In the genomic region with DNA sequence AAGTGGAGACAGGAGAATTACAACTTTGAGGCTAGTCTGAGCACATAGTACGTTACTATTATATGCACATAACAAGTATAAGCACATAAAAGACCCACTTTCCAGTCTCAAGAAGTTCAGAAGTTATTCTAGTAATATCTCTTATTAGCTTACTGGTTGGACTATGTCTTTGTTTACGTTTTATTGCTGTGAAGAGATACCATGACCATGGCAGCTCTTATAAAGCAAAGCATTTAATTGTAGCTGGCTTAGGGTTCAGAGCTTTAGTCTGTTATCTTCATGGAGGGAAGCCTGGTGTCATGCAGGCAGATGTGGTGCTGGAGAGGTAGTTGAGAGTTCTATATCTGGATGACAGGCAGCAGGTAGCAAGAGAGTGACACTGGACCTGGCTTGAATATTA, we compare ENCODE assay signal across 23 mouse cellular contexts.
DNase-seq lines count a peak whose midpoint lies in the region; ATAC-seq and TF ChIP-seq lines count a peak whose summit lies in the region.
"Had no signal": no experiment of that assay in that cellular context is flagged by ENCODE, and none has a peak within 500 bp of the region (broad histone marks: within the 10 kb centered on the region; RNA-seq: fewer than 3 reads in every experiment).

No protein-coding gene starts in this region.

- WGBS in heart, embryonic 15.5 days = 85% methylated on average over 2 of the region's 2 CpGs
- WGBS in liver, postnatal 0 days (ENCODE audit: insufficient replicate concordance) = 77% methylated on average over 2 of the region's 2 CpGs
- 39% methylated on average over 2 of the region's 2 CpGs for WGBS in intestine, postnatal 0 days
- 95% methylated on average over 2 of the region's 2 CpGs for WGBS in macrophage (ENCODE audit: missing documents)
- WGBS in hindbrain, postnatal 0 days = 91% methylated on average over 2 of the region's 2 CpGs

- H3K79me2 ChIP-seq in macrophage (ENCODE audit: inconsistent target) = no peaks in the 10 kb centered on the region

- DNase-seq in heart, postnatal 4 days = no peak
- no peak for DNase-seq in liver, postnatal 0 days
- DNase-seq in liver = no peak
- no peak for DNase-seq in hindbrain, postnatal 0 days (ENCODE audit: low spot score)
- DNase-seq: adrenal gland, adult 2 months; adrenal gland, postnatal 10 days; adrenal gland, postnatal 25 days; cerebellum, adult 11 months; cerebellum, adult 18-20 months; cerebellum, adult 8-10 months; cerebellum, adult 9-11 months; cerebellum, postnatal 14 days; cerebellum, postnatal 36 days; embryo, embryonic 11 days had no signal

- TF ChIP-seq EP300 in liver, postnatal 0 days (IDR thresholded peaks at IDR 0.05; ENCODE audit: low read depth) = no peak

- ATAC-seq in heart, embryonic 15.5 days (replicated peaks; ENCODE audit: insufficient number of reproducible peaks, insufficient read depth, low FRiP score, low read depth) = no peak
- no peak for ATAC-seq in liver, postnatal 0 days
- peak; percentile 62 for ATAC-seq in intestine, postnatal 0 days
- no peak for ATAC-seq in hindbrain, postnatal 0 days
- ATAC-seq: forebrain, embryonic 14.5 days had no signal

- peak overlapping the region; percentile 12; the same call in 1 of the 2 replicates for H3K27ac ChIP-seq in heart, embryonic 15.5 days
- 0 out of 2 replicates have a peak overlapping the region, but pooled peaks have one; percentile 13 for H3K27ac ChIP-seq in liver, postnatal 0 days (ENCODE audit: low read depth)
- H3K27ac ChIP-seq in intestine, postnatal 0 days (ENCODE audit: low read depth, low read length) = no peak overlapping the region
- peak overlapping the region; percentile 81; the same call in 1 of the 2 replicates for H3K27ac ChIP-seq in macrophage
- no peak overlapping the region for H3K27ac ChIP-seq in hindbrain, postnatal 0 days
- H3K27ac ChIP-seq: embryonic facial prominence, embryonic 13.5 days; embryonic facial prominence, embryonic 15.5 days; forebrain, embryonic 10.5 days; forebrain, embryonic 12.5 days had no signal

- peaks cover 7% of the 10 kb centered on the region for H3K4me1 ChIP-seq in heart, embryonic 15.5 days (replicated peaks)
- H3K4me1 ChIP-seq in liver, postnatal 0 days (ENCODE audit: insufficient read depth) = 0 out of 2 replicates have a peak, but pooled peaks cover 6% of the 10 kb centered on the region
- H3K4me1 ChIP-seq in intestine, postnatal 0 days (replicated peaks; ENCODE audit: control insufficient read depth, insufficient read depth, low read length) = 0 out of 2 replicates have a peak, but pooled peaks cover 3% of the 10 kb centered on the region
- H3K4me1 ChIP-seq in hindbrain, postnatal 0 days (ENCODE audit: insufficient read depth, low read length) = no peaks in the 10 kb centered on the region
- H3K4me1 ChIP-seq: embryonic facial prominence, embryonic 13.5 days; embryonic facial prominence, embryonic 15.5 days had no signal

- H3K4me3 ChIP-seq in heart, embryonic 15.5 days = no peak overlapping the region
- H3K4me3 ChIP-seq in liver, postnatal 0 days (ENCODE audit: low read depth, low read length) = no peak overlapping the region
- H3K4me3 ChIP-seq in intestine, postnatal 0 days (ENCODE audit: low read depth, low read length) = no peak overlapping the region
- no peak overlapping the region for H3K4me3 ChIP-seq in macrophage (ENCODE audit: inconsistent target)
- H3K4me3 ChIP-seq in hindbrain, postnatal 0 days (ENCODE audit: low read length) = no peak overlapping the region
- H3K4me3 ChIP-seq: embryonic facial prominence, embryonic 13.5 days; embryonic facial prominence, embryonic 15.5 days; erythroblast, embryonic 14.5 days; forebrain, embryonic 10.5 days; forebrain, embryonic 12.5 days had no signal

- H3K9ac ChIP-seq in heart, embryonic 15.5 days = no peak overlapping the region
- no peak overlapping the region for H3K9ac ChIP-seq in liver, postnatal 0 days (replicated peaks)
- H3K9ac ChIP-seq in intestine, postnatal 0 days (ENCODE audit: low read depth, low read length) = no peak overlapping the region
- H3K9ac ChIP-seq in hindbrain, postnatal 0 days (replicated peaks; ENCODE audit: low read length) = no peak overlapping the region
- H3K9ac ChIP-seq: embryonic facial prominence, embryonic 13.5 days; embryonic facial prominence, embryonic 15.5 days; forebrain, embryonic 12.5 days had no signal

- H3K36me3 ChIP-seq in heart, embryonic 15.5 days = no peaks in the 10 kb centered on the region
- H3K36me3 ChIP-seq in liver, postnatal 0 days (replicated peaks; ENCODE audit: insufficient read depth, low read length) = no peaks in the 10 kb centered on the region
- no peaks in the 10 kb centered on the region for H3K36me3 ChIP-seq in intestine, postnatal 0 days (ENCODE audit: control insufficient read depth, insufficient read depth)
- H3K36me3 ChIP-seq in macrophage (ENCODE audit: inconsistent target) = no peaks in the 10 kb centered on the region
- H3K36me3 ChIP-seq in hindbrain, postnatal 0 days (ENCODE audit: insufficient read depth, low read length) = no peaks in the 10 kb centered on the region
- H3K36me3 ChIP-seq: embryonic facial prominence, embryonic 13.5 days; embryonic facial prominence, embryonic 15.5 days; forebrain, embryonic 10.5 days; forebrain, embryonic 12.5 days had no signal

- H3K4me2 ChIP-seq in heart, embryonic 15.5 days = no peak overlapping the region
- H3K4me2 ChIP-seq in liver, postnatal 0 days (ENCODE audit: low read depth, low read length) = no peak overlapping the region
- H3K4me2 ChIP-seq in intestine, postnatal 0 days (replicated peaks; ENCODE audit: low read depth) = no peak overlapping the region
- no peak overlapping the region for H3K4me2 ChIP-seq in hindbrain, postnatal 0 days (ENCODE audit: low read depth, low read length)
- H3K4me2 ChIP-seq: embryonic facial prominence, embryonic 13.5 days; embryonic facial prominence, embryonic 15.5 days; forebrain, embryonic 12.5 days had no signal

- no peak for TF ChIP-seq CTCF in liver, postnatal 0 days (IDR thresholded peaks at IDR 0.05; ENCODE audit: low read depth)
- no peak for TF ChIP-seq CTCF in intestine, postnatal 0 days (IDR thresholded peaks at IDR 0.05; ENCODE audit: low read depth)
- no peak for TF ChIP-seq CTCF in hindbrain, postnatal 0 days (IDR thresholded peaks at IDR 0.05; ENCODE audit: low read depth)

- no peaks in the 10 kb centered on the region for H3K9me3 ChIP-seq in heart, embryonic 15.5 days (replicated peaks)
- no peaks in the 10 kb centered on the region for H3K9me3 ChIP-seq in liver, postnatal 0 days (ENCODE audit: low read length)
- H3K9me3 ChIP-seq in intestine, postnatal 0 days (ENCODE audit: control insufficient read depth) = no peaks in the 10 kb centered on the region
- H3K9me3 ChIP-seq in hindbrain, postnatal 0 days (ENCODE audit: low read length) = no peaks in the 10 kb centered on the region
- H3K9me3 ChIP-seq: embryonic facial prominence, embryonic 13.5 days; embryonic facial prominence, embryonic 15.5 days; forebrain, embryonic 10.5 days; forebrain, embryonic 12.5 days had no signal

- H3K27me3 ChIP-seq in heart, embryonic 15.5 days = no peaks in the 10 kb centered on the region
- no peaks in the 10 kb centered on the region for H3K27me3 ChIP-seq in liver, postnatal 0 days (ENCODE audit: insufficient read depth, low read length)
- H3K27me3 ChIP-seq in intestine, postnatal 0 days (replicated peaks; ENCODE audit: control insufficient read depth, insufficient read depth, low read length) = no peaks in the 10 kb centered on the region
- H3K27me3 ChIP-seq in hindbrain, postnatal 0 days (ENCODE audit: insufficient read depth, low read length) = no peaks in the 10 kb centered on the region
- H3K27me3 ChIP-seq: embryonic facial prominence, embryonic 13.5 days; embryonic facial prominence, embryonic 15.5 days; forebrain, embryonic 12.5 days had no signal

Comparison
In these comparisons a context has a peak if more than half of its experiments do, and no peak if none do; other contexts are left out.
1. H3K27ac ChIP-seq: peak in heart, embryonic 15.5 days (single experiment), liver, postnatal 0 days (single experiment) and macrophage (single experiment); none in intestine, postnatal 0 days (single experiment) and hindbrain, postnatal 0 days (single experiment).